11 mouse cellular contexts compared by ENCODE assay signal in the genomic region with DNA sequence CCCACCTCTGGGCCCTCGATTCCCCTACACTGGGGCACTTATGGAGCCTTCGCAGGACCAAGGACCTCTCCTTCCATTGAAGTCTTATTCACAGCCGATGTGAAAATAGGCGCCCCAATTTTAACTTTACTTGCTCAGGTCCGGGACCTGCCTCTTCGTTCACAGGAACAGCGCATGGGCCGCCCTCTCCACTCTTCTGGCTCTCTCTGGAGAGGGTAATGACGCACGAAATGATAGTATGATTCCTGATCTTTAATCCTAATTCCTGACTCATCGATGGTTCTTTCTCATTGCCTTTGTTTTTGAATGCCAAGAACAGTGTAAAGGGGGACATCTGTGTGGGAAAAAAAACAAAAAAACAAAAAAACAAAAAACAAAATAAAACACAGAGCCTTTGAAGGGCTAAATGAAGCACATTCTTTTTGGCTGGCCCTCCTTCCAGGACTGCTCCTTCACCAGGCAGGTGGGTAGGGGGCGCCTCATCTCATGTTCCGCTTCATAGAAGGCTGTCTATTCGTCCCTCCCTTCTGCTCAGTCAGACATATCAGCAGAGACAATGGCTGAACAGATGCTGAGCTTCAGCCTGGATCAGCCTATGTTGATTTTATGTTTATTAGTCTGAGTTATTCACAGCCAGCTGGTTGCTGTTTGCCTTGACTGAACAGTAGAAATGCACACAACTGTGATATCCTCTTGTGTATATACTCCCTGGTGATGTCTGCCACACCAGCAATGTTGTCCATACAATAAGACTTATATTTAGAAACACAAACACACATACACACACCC.
A peak's percentile ranks its signal among the peaks of the same experiment; 100 is the strongest.
DNase-seq lines count a peak whose midpoint lies in the region; ATAC-seq and TF ChIP-seq lines count a peak whose summit lies in the region.
"Had no signal": no experiment of that assay in that cellular context is flagged by ENCODE, and none has a peak within 500 bp of the region (broad histone marks: within the 10 kb centered on the region; RNA-seq: fewer than 3 reads in every experiment).

No protein-coding gene starts in this region.

- H3K4me1 ChIP-seq in kidney, postnatal 0 days (replicated peaks; ENCODE audit: insufficient read depth, low read length): no peaks in the 10 kb centered on the region
- no peaks in the 10 kb centered on the region for H3K4me1 ChIP-seq in hindbrain, postnatal 0 days (ENCODE audit: insufficient read depth, low read length)
- no peaks in the 10 kb centered on the region for H3K4me1 ChIP-seq in neural tube, embryonic 13.5 days (replicated peaks)
- no peaks in the 10 kb centered on the region for H3K4me1 ChIP-seq in lung, adult 2 months (ENCODE audit: control insufficient read depth, insufficient read depth, low read length)

- H3K4me2 ChIP-seq in kidney, postnatal 0 days (ENCODE audit: low read length): peak overlapping the region; percentile 10; the same call in 1 of the 2 replicates
- H3K4me2 ChIP-seq in hindbrain, postnatal 0 days (ENCODE audit: low read depth, low read length): no peak overlapping the region
- H3K4me2 ChIP-seq in neural tube, embryonic 13.5 days: no peak overlapping the region
- H3K4me2 ChIP-seq: heart, embryonic 13.5 days had no signal

- H3K9ac ChIP-seq in kidney, postnatal 0 days (ENCODE audit: low read depth, low read length): no peak overlapping the region
- H3K9ac ChIP-seq in hindbrain, postnatal 0 days (replicated peaks; ENCODE audit: low read length): no peak overlapping the region
- H3K9ac ChIP-seq in neural tube, embryonic 13.5 days: no peak overlapping the region
- H3K9ac ChIP-seq: heart, embryonic 13.5 days had no signal

- peak; percentile 43 for TF ChIP-seq CTCF in kidney, postnatal 0 days (IDR thresholded peaks at IDR 0.05; ENCODE audit: low read depth)
- peak; percentile 39 for TF ChIP-seq CTCF in hindbrain, postnatal 0 days (IDR thresholded peaks at IDR 0.05; ENCODE audit: low read depth)
- no peak for TF ChIP-seq CTCF in lung, adult 2 months (IDR thresholded peaks at IDR 0.05; ENCODE audit: insufficient read depth, low read length)

- no peaks in the 10 kb centered on the region for H3K27me3 ChIP-seq in kidney, postnatal 0 days (ENCODE audit: insufficient read depth, low read length)
- H3K27me3 ChIP-seq in hindbrain, postnatal 0 days (ENCODE audit: insufficient read depth, low read length): no peaks in the 10 kb centered on the region
- no peaks in the 10 kb centered on the region for H3K27me3 ChIP-seq in neural tube, embryonic 13.5 days
- H3K27me3 ChIP-seq: heart, embryonic 13.5 days had no signal

- DNase-seq in kidney, postnatal 0 days (ENCODE audit: low spot score): peak; percentile 80
- DNase-seq in kidney, postnatal 25 days: no peak
- DNase-seq in embryo, embryonic 10 days (ENCODE audit: low spot score): peak; percentile 36
- DNase-seq in hindbrain, postnatal 0 days (ENCODE audit: low spot score): peak; percentile 63
- no peak for DNase-seq in gastrocnemius, postnatal 10 days
- no peak for DNase-seq in lung, adult 2 months
- DNase-seq in cerebellum, adult 9-11 months: no peak
- DNase-seq: cerebellum, adult 18-20 months; lung, postnatal 36 days had no signal

- no peaks in the 10 kb centered on the region for H3K9me3 ChIP-seq in kidney, postnatal 0 days (replicated peaks; ENCODE audit: low read length)
- no peaks in the 10 kb centered on the region for H3K9me3 ChIP-seq in hindbrain, postnatal 0 days (ENCODE audit: low read length)
- H3K9me3 ChIP-seq in neural tube, embryonic 13.5 days: no peaks in the 10 kb centered on the region
- H3K9me3 ChIP-seq: heart, embryonic 13.5 days had no signal

- ATAC-seq in kidney, postnatal 0 days (replicated peaks; ENCODE audit: low FRiP score, low read depth): peak; percentile 87; the same call in 1 of the 2 replicates
- peak; percentile 91 for ATAC-seq in hindbrain, postnatal 0 days
- ATAC-seq in neural tube, embryonic 13.5 days (ENCODE audit: low read depth): peak; percentile 91

- H3K36me3 ChIP-seq in kidney, postnatal 0 days (ENCODE audit: insufficient read depth, low read length): no peaks in the 10 kb centered on the region
- no peaks in the 10 kb centered on the region for H3K36me3 ChIP-seq in hindbrain, postnatal 0 days (ENCODE audit: insufficient read depth, low read length)
- H3K36me3 ChIP-seq in neural tube, embryonic 13.5 days: no peaks in the 10 kb centered on the region
- H3K36me3 ChIP-seq: heart, embryonic 13.5 days had no signal

- TF ChIP-seq POLR2A in lung, adult 2 months (IDR thresholded peaks at IDR 0.05; ENCODE audit: borderline replicate concordance, extremely low read depth, low read depth, low read length): no peak

- H3K27ac ChIP-seq in kidney, postnatal 0 days: no peak overlapping the region
- no peak overlapping the region for H3K27ac ChIP-seq in hindbrain, postnatal 0 days
- H3K27ac ChIP-seq in neural tube, embryonic 13.5 days (replicated peaks): no peak overlapping the region
- H3K27ac ChIP-seq: heart, embryonic 13.5 days had no signal

- no peak overlapping the region for H3K4me3 ChIP-seq in kidney, postnatal 0 days (replicated peaks; ENCODE audit: low read depth, low read length)
- no peak overlapping the region for H3K4me3 ChIP-seq in hindbrain, postnatal 0 days (ENCODE audit: low read length)
- H3K4me3 ChIP-seq in neural tube, embryonic 13.5 days: no peak overlapping the region
- no peak overlapping the region for H3K4me3 ChIP-seq in lung, adult 2 months (replicated peaks; ENCODE audit: extremely low read depth, low read depth, low read length)
- H3K4me3 ChIP-seq: heart, embryonic 13.5 days had no signal

- 51% methylated on average over 14 of the region's 14 CpGs for WGBS in kidney, postnatal 0 days
- 46% methylated on average over 13 of the region's 14 CpGs for WGBS in hindbrain, postnatal 0 days
- 57% methylated on average over 14 of the region's 14 CpGs for WGBS in neural tube, embryonic 13.5 days
- 80% methylated on average over 14 of the region's 14 CpGs for WGBS in lung, adult 2 months

Comparison
In these comparisons a context has a peak if more than half of its experiments do, and no peak if none do; other contexts are left out.
1. DNase-seq: peak in kidney, postnatal 0 days (single experiment), embryo, embryonic 10 days (single experiment) and hindbrain, postnatal 0 days (single experiment); none in kidney, postnatal 25 days (0 of 2), gastrocnemius, postnatal 10 days (single experiment), lung, adult 2 months (single experiment) and cerebellum, adult 9-11 months (single experiment).
2. Peak in every context shown above with its lines, with median percentiles within 50 percentile points of each other: ATAC-seq.